Mouse (Mus musculus) 416B (cell line): Measurements from ENCODE around the gene Pramel1.
A peak's percentile ranks its signal among the peaks of the same experiment; 100 is the strongest.
"Not testable (repeated sequence)": the region's sequence is repeated elsewhere in the genome, so short reads cannot be mapped to it uniquely, and the experiment has no call there.

Experiments used
- DNase-seq: peaks from one replicate; pipeline ENCODE4 v3.0.0; 2011; ENCODE audit warnings: low read depth

The Pramel1 gene

GRCm38 (mm10) chr4:143394181-143394580, at the start of gene Pramel1:
Pramel1 (plus strand) TSS chr4:143394428.
- DNase-seq: no peak

GRCm38 (mm10) chr4:143345491-143345890, 48.7 kb upstream of the Pramel1 start:
- DNase-seq: not testable (repeated sequence)

- DNase-seq: no peak
Observed at GRCm38 (mm10) chr4:143348678-143349077, 45.5 kb upstream of the Pramel1 start.

- DNase-seq: no peak
Observed at GRCm38 (mm10) chr4:143349484-143349906, 44.7 kb upstream of the Pramel1 start, which contains the start of gene Lrrc38. Lrrc38 (plus strand) TSS chr4:143349757.

- DNase-seq: no peak
Observed at GRCm38 (mm10) chr4:143350047-143351015, 43.9 kb upstream of the Pramel1 start.

- no peak for DNase-seq
Observed at GRCm38 (mm10) chr4:143352301-143352700, 41.9 kb upstream of the Pramel1 start.

GRCm38 (mm10) chr4:143361520-143361919, 32.7 kb upstream of the Pramel1 start:
- no peak for DNase-seq

- DNase-seq: no peak
Observed at GRCm38 (mm10) chr4:143366415-143367041, 27.7 kb upstream of the Pramel1 start.

- DNase-seq: no peak
Observed at GRCm38 (mm10) chr4:143379480-143379879, 14.7 kb upstream of the Pramel1 start.

- no peak for DNase-seq
Observed at GRCm38 (mm10) chr4:143379931-143380715, 14.1 kb upstream of the Pramel1 start.

GRCm38 (mm10) chr4:143380716-143381004, 13.6 kb upstream of the Pramel1 start:
- peak; percentile 21 for DNase-seq

- DNase-seq: no peak
Observed at GRCm38 (mm10) chr4:143382163-143382562, 12.1 kb upstream of the Pramel1 start.

GRCm38 (mm10) chr4:143383646-143384045, 10.6 kb upstream of the Pramel1 start:
- DNase-seq: no peak

GRCm38 (mm10) chr4:143388955-143389702, 5.1 kb upstream of the Pramel1 start:
- DNase-seq: no peak

- DNase-seq: peak; percentile 23
Observed at GRCm38 (mm10) chr4:143411566-143412218, 17.5 kb downstream of the Pramel1 start.

GRCm38 (mm10) chr4:143412219-143413092, 18.2 kb downstream of the Pramel1 start, which contains the start of gene Pramef8:
Pramef8 (plus strand) TSS chr4:143412426.
- DNase-seq: peak; percentile 94

- DNase-seq: no peak
Observed at GRCm38 (mm10) chr4:143413621-143414020, 19.4 kb downstream of the Pramel1 start.

GRCm38 (mm10) chr4:143414121-143414520, 19.9 kb downstream of the Pramel1 start:
- DNase-seq: no peak

GRCm38 (mm10) chr4:143426770-143427169, 32.5 kb downstream of the Pramel1 start:
- not testable (repeated sequence) for DNase-seq
